Mouse (Mus musculus): ENCODE data around the gene D11Wsu47e. TPM values are rescaled to one million over a fixed set of nuclear protein-coding genes. Genes with fewer than 3 reads are reported as not detected.

D11Wsu47e gene
- polyA plus RNA-seq, 1 experiment from 2014 or later, result 20.0 TPM

DNA sequence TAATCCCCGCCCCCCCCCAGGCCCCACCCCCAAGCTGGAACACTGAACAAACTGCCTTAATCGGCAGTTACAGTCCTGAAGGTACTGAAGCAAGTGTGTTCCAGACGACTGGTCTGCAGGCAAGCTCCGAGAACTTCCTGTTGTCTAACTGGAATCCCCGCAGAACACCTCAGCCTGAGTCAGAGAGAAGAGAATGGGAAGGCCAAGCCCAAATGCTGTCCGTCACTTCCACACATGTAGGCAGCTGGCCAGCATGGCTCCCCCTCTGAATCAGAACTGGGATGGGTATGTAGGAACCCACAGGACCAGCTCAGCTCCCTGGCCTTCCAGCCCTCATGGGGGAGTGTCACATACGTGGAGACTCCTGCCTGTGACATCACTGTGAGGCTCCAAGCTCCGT lies 45.7 kb downstream of the D11Wsu47e start:
- Histone ChIP-seq H3K27me3 (ENCODE audit: control insufficient read depth, insufficient read depth, low read length) (no peaks in the 10 kb centered on the region), H3K36me3 (ENCODE audit: control insufficient read depth, insufficient read depth, low read length) (peaks cover 36% of the 10 kb centered on the region), H3K4me1 (ENCODE audit: control insufficient read depth in 2 of 2, insufficient read depth in 2 of 2, low read length in 2 of 2) (peaks cover 18 to 20% of the 10 kb centered on the region in 2 experiments), H3K27ac (replicated peaks in 1 of 2; ENCODE audit: control insufficient read depth in 1 of 2, insufficient read depth in 1 of 2, low read depth in 2 of 2, low read length in 2 of 2) (no peak overlapping the region), H3K4me3 (ENCODE audit: control insufficient read depth in 1 of 2, insufficient read depth in 1 of 2, low read depth in 1 of 2, low read length in 2 of 2) (no peak overlapping the region), H3K4me2 (ENCODE audit: low read length) (no peak overlapping the region), H3K9ac (ENCODE audit: low read length) (no peak overlapping the region), H3K9me3 (ENCODE audit: control insufficient read depth, low read length) (no peaks in the 10 kb centered on the region)
- no peak for ATAC-seq (ENCODE audit: insufficient number of reproducible peaks, insufficient read depth, low FRiP score, low read depth)
- WGBS, result 53% methylated on average over 8 of the region's 8 CpGs

DNA sequence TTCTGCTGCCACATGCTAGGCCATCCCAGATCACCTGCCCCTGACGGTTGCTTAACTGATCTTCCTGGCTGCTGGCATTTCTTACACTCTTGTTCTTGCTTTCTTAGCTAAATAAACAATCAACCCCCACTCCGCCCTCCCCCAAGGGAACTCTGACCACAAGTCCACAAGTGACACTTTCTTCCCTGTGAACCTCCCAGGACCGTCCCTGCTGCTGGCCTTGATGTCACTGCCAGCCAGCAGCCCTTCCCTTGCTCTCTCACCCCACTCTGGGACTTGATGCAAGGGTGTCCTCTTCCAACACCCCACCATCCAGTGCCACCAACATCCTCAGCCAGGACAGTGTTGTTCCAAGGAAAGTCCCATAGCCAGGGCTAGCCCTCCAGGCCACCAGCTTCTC lies 46.7 kb downstream of the D11Wsu47e start:
- Histone ChIP-seq H3K27me3 (ENCODE audit: control insufficient read depth, insufficient read depth, low read length) (no peaks in the 10 kb centered on the region), H3K9ac (ENCODE audit: low read length) (no peak overlapping the region), H3K4me1 (ENCODE audit: control insufficient read depth in 2 of 2, insufficient read depth in 2 of 2, low read length in 2 of 2) (peaks cover 14 to 29% of the 10 kb centered on the region in 2 experiments), H3K4me2 (ENCODE audit: low read length) (no peak overlapping the region), H3K27ac (replicated peaks in 1 of 2; ENCODE audit: control insufficient read depth in 1 of 2, insufficient read depth in 1 of 2, low read depth in 2 of 2, low read length in 2 of 2) (no peak overlapping the region), H3K9me3 (ENCODE audit: control insufficient read depth, low read length) (no peaks in the 10 kb centered on the region), H3K36me3 (ENCODE audit: control insufficient read depth, insufficient read depth, low read length) (peaks cover 34% of the 10 kb centered on the region), H3K4me3 (ENCODE audit: control insufficient read depth in 1 of 2, insufficient read depth in 1 of 2, low read depth in 1 of 2, low read length in 2 of 2) (no peak overlapping the region)
- no peak for ATAC-seq (ENCODE audit: insufficient number of reproducible peaks, insufficient read depth, low FRiP score, low read depth)
- WGBS, result 63% methylated on average over 3 of the region's 3 CpGs

- H3K27ac ChIP-seq (replicated peaks in 1 of 2; ENCODE audit: control insufficient read depth in 1 of 2, insufficient read depth in 1 of 2, low read depth in 2 of 2, low read length in 2 of 2), result no peak overlapping the region
- H3K36me3 ChIP-seq (ENCODE audit: control insufficient read depth, insufficient read depth, low read length), result peaks cover 23% of the 10 kb centered on the region
- peaks cover 14 to 31% of the 10 kb centered on the region in 2 experiments for H3K4me1 ChIP-seq (ENCODE audit: control insufficient read depth in 2 of 2, insufficient read depth in 2 of 2, low read length in 2 of 2)
- H3K27me3 ChIP-seq (ENCODE audit: control insufficient read depth, insufficient read depth, low read length), result no peaks in the 10 kb centered on the region
- no peak overlapping the region for H3K4me3 ChIP-seq (ENCODE audit: control insufficient read depth in 1 of 2, insufficient read depth in 1 of 2, low read depth in 1 of 2, low read length in 2 of 2)
- no peak overlapping the region for H3K4me2 ChIP-seq (ENCODE audit: low read length)
- no peak overlapping the region for H3K9ac ChIP-seq (ENCODE audit: low read length)
- no peak for ATAC-seq (ENCODE audit: insufficient number of reproducible peaks, insufficient read depth, low FRiP score, low read depth)
- WGBS, result 89% methylated on average over 10 of the region's 10 CpGs
- no peaks in the 10 kb centered on the region for H3K9me3 ChIP-seq (ENCODE audit: control insufficient read depth, low read length)
These were observed 47.9 kb downstream of the D11Wsu47e start for GRCm38 (mm10) chr11:113731945-113732612.

DNA sequence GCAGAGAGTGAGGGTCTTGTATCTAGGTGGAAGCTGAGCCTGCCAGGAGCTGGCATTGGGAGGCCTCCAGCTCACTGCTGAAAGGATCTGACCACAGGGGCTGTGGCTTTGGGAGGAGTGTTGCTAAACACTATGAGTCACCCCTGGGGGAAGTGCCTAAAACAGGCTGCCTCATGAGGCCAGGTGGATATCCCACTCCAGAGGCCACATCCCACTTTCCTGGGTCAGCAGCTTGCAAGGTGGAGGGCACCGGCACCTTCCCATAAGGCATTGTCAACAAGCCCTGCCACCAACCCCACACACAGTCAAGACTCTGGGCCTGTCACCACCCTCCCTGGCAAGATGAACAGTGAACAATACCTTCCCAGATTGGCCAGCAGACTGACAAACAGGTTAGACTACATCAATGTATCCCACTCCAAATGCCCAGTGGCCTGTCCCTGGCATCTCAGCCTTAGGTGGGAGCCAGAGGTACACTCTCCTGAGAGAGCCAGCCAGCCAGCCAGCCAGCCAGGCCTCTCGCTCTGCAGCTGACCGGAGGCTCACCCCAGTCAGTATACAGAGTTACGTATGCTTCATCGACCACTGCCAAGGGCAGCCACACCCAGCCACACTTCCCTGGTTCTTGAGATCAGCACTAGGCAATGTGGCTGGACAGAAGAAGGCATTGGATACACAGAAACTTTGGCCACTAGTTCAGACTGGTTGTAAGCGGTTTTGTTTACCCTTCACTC lies 49.6 kb downstream of the D11Wsu47e start:
- Histone ChIP-seq H3K36me3 (ENCODE audit: control insufficient read depth, insufficient read depth, low read length) (peaks cover 6% of the 10 kb centered on the region), H3K4me2 (ENCODE audit: low read length) (no peak overlapping the region), H3K4me3 (ENCODE audit: control insufficient read depth in 1 of 2, insufficient read depth in 1 of 2, low read depth in 1 of 2, low read length in 2 of 2) (no peak overlapping the region), H3K27ac (replicated peaks in 1 of 2; ENCODE audit: control insufficient read depth in 1 of 2, insufficient read depth in 1 of 2, low read depth in 2 of 2, low read length in 2 of 2) (peak overlapping the region; percentile 3 to 33; a peak in 2 of 4 replicates), H3K9me3 (ENCODE audit: control insufficient read depth, low read length) (no peaks in the 10 kb centered on the region), H3K4me1 (ENCODE audit: control insufficient read depth in 2 of 2, insufficient read depth in 2 of 2, low read length in 2 of 2) (peaks cover 18 to 42% of the 10 kb centered on the region in 2 experiments), H3K27me3 (ENCODE audit: control insufficient read depth, insufficient read depth, low read length) (no peaks in the 10 kb centered on the region), H3K9ac (ENCODE audit: low read length) (peak overlapping the region; percentile 16; the same call in 1 of the 2 replicates)
- ATAC-seq (ENCODE audit: insufficient number of reproducible peaks, insufficient read depth, low FRiP score, low read depth), result no peak
- 46% methylated on average over 6 of the region's 6 CpGs for WGBS

GRCm38 (mm10) chr11:113735151-113735550 lies 50.9 kb downstream of the D11Wsu47e start:
- WGBS, result 68% methylated on average over 6 of the region's 6 CpGs
- no peak for ATAC-seq (ENCODE audit: insufficient number of reproducible peaks, insufficient read depth, low FRiP score, low read depth)
- Histone ChIP-seq H3K9me3 (ENCODE audit: control insufficient read depth, low read length) (no peaks in the 10 kb centered on the region), H3K36me3 (ENCODE audit: control insufficient read depth, insufficient read depth, low read length) (no peaks in the 10 kb centered on the region), H3K4me3 (ENCODE audit: control insufficient read depth in 1 of 2, insufficient read depth in 1 of 2, low read depth in 1 of 2, low read length in 2 of 2) (no peak overlapping the region), H3K27ac (replicated peaks in 1 of 2; ENCODE audit: control insufficient read depth in 1 of 2, insufficient read depth in 1 of 2, low read depth in 2 of 2, low read length in 2 of 2) (no peak overlapping the region), H3K4me1 (ENCODE audit: control insufficient read depth in 2 of 2, insufficient read depth in 2 of 2, low read length in 2 of 2) (peaks cover 28 to 55% of the 10 kb centered on the region in 2 experiments), H3K4me2 (ENCODE audit: low read length) (no peak overlapping the region), H3K27me3 (ENCODE audit: control insufficient read depth, insufficient read depth, low read length) (no peaks in the 10 kb centered on the region), H3K9ac (ENCODE audit: low read length) (no peak overlapping the region)

DNA sequence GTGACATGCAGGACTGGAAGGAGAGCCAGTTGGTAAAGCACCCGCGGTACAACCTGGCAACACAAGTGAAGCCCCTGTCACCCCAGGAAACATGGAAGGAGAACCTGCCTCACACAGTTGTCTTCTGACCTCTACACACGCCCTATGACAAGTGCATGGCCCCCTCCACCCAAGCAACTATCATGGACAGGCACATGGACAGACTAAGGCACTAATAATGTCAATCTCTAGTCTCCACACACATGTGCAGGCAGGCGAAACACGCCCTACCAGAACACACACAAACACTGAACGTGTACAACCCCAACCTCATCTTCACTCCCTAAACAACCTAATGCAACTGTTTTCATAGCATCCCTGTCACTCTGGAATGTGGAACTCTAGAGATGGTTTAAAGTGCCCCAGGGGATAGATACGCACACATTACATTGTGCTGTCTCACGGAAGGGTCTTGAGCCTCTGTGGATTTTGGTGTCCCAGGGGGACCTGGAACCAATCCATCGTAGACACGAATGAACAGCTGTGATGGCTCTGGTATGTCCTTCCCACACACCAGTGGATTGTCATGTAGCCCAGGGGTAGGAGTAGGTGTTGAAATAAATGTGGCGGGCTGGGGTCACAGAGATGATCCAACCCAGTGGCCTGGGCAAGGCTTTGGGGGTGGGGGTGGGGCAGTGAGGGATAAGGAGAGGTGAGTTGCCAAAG lies 52.8 kb downstream of the D11Wsu47e start:
- Histone ChIP-seq H3K27ac (replicated peaks in 1 of 2; ENCODE audit: control insufficient read depth in 1 of 2, insufficient read depth in 1 of 2, low read depth in 2 of 2, low read length in 2 of 2) (no peak overlapping the region), H3K4me1 (ENCODE audit: control insufficient read depth in 2 of 2, insufficient read depth in 2 of 2, low read length in 2 of 2) (peaks cover 28 to 57% of the 10 kb centered on the region in 2 experiments), H3K27me3 (ENCODE audit: control insufficient read depth, insufficient read depth, low read length) (no peaks in the 10 kb centered on the region), H3K9ac (ENCODE audit: low read length) (no peak overlapping the region), H3K9me3 (ENCODE audit: control insufficient read depth, low read length) (no peaks in the 10 kb centered on the region), H3K36me3 (ENCODE audit: control insufficient read depth, insufficient read depth, low read length) (no peaks in the 10 kb centered on the region), H3K4me3 (ENCODE audit: control insufficient read depth in 1 of 2, insufficient read depth in 1 of 2, low read depth in 1 of 2, low read length in 2 of 2) (no peak overlapping the region), H3K4me2 (ENCODE audit: low read length) (no peak overlapping the region)
- 69% methylated on average over 11 of the region's 11 CpGs for WGBS
- no peak for ATAC-seq (ENCODE audit: insufficient number of reproducible peaks, insufficient read depth, low FRiP score, low read depth)

DNA sequence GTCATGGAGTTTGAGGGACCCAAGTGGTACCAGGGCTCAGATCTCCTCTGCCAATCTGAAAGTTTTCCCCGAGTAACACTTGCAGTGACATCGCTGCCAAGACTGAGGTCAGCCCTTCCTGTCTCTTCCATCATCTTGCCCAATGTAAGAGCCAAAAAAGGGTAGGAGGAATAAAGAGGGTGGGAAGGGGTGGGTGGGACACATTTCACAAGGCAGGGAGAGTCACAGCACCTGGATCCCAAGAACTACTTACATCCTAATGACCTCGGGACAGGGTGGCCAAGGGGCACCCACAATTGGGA lies 53.3 kb downstream of the D11Wsu47e start:
- no peak for ATAC-seq (ENCODE audit: insufficient number of reproducible peaks, insufficient read depth, low FRiP score, low read depth)

More for the DNA sequence above, 53.3 kb downstream of the D11Wsu47e start:
- no peak overlapping the region for H3K9ac ChIP-seq (ENCODE audit: low read length)
- no peak overlapping the region for H3K4me2 ChIP-seq (ENCODE audit: low read length)
- H3K27me3 ChIP-seq (ENCODE audit: control insufficient read depth, insufficient read depth, low read length), result no peaks in the 10 kb centered on the region
- no peaks in the 10 kb centered on the region for H3K9me3 ChIP-seq (ENCODE audit: control insufficient read depth, low read length)
- H3K4me1 ChIP-seq (ENCODE audit: control insufficient read depth in 2 of 2, insufficient read depth in 2 of 2, low read length in 2 of 2), result peaks cover 28 to 57% of the 10 kb centered on the region in 2 experiments
- WGBS, result 65% methylated on average over 3 of the region's 3 CpGs
- no peak overlapping the region for H3K4me3 ChIP-seq (ENCODE audit: control insufficient read depth in 1 of 2, insufficient read depth in 1 of 2, low read depth in 1 of 2, low read length in 2 of 2)
- H3K36me3 ChIP-seq (ENCODE audit: control insufficient read depth, insufficient read depth, low read length), result 0 out of 2 replicates have a peak, but pooled peaks cover under 1% of the 10 kb centered on the region
- no peak overlapping the region for H3K27ac ChIP-seq (replicated peaks in 1 of 2; ENCODE audit: control insufficient read depth in 1 of 2, insufficient read depth in 1 of 2, low read depth in 2 of 2, low read length in 2 of 2)
